Mouse (Mus musculus) retina, postnatal 7 days (tissue): ENCODE data around the gene Ppp1r14a.

Experiments used
- DNase-seq: peaks from one replicate; pipeline ENCODE4 v3.0.0-alpha.2; 2012; ENCODE audit warnings: low read depth, low spot score

Gene Ppp1r14a

DNA sequence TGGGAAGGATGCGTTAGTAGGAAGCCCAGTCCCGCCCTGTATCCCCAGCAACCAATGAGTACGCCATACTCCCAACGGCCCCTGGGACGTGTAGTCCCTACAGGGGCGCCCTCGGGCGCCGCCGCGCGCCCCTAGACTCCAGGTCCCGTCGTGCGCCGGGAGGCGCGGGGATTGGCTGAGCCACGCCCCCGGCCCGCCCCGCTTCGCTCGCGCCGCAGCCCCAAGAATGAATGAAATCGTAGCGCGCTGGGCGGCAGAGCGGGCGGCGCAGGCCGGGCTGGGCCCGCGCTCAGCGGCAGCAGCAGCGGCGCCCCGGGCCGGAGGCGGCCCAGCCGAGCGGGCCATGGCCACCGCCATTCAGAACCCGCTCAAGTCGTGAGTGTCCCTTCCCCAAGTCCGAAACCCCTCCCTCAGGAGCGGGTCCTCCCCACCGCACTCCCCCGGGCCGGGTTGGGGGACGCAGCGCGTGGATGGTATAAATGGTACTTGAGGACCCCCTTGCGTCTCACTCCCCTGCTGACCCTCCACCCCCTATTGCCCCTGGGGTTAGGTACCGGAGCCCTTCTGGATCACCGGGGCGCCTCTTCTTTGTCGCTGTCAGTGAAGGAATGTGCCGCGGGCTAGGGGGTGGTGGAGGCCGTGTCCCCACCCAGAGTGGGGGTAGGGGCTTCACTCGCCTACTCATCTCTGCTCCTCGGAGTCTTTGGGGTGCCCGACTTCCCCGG, 14.8 kb downstream of the Ppp1r14a start, which contains the start of gene Dpf1:
TSS of gene Dpf1 (plus strand) at position 214 of the 725 bp plus-strand sequence.
- peak; percentile 78 for DNase-seq

DNA sequence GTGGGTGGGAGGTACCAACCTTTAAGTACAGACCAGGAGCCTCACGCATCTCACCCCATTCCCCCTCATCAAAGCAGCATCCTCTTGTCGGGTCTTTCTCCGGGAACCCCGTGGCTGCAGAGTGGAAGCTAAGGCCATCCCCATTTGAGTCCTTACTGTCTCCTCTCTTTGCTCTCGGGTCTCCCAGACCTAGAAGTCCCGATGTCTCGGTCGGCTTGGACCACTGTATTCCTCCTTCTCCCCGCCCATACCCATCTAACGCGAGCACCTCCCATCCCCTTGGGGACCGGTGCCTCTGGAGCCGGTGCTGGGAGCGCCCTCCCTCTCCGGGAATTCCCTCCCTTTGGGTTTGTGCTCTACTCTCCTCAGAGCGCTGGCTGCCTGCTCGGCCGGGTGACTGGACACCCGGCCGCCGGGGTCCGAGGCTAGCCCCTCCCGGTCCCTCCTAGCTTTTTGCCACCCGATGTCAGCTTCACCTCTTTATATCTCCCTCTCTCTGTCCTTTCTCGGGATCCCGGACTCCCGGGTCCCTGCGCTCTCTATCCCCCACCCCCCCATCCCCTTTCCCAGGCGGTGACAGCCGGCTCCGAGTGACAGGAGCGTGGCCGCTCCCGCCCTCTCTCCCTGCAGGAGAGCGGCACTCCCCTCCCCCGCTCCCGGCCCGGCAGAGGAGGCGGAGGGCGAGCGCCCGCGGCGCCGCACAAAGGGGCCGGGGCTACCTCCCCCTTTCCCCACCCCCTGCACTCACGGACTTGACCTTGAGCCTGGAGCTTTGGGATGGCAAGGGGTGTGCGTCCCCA, 15.6 kb downstream of the Ppp1r14a start:
- no peak for DNase-seq

DNA sequence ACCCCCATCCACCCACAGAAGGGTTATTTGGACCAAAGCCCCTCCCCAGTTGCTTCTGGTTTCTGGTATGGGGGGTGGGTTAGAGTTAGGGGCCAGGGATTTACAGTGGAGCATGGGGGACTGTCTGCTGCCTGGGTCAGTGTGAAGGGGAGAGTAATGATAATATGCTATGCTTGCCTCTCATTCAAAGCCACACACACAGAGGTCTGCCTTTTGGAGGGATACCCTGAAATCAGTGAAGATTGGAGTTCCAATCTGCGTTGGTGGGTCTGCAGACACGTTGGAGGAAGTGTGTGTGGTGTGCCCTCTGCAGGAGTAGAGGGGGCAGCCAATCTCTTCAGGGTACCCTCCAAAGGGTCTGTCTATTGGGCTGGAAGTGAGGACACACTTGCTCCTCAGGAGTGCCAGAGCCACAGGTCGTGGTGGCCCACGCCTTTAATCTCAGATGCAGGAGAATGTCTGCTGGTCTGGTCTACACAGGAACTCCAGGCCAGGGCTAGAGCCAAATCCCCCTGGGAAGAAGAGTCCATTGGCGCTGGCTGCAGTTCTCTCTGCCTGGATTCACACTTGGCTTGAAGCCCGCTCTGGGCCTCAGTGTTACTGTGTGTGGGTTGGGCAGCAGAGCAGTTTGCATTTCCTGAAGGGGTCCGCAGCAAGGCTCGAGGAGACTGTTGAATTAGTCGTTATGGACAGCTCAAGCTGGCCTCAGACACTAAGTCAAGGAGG, 16.3 kb downstream of the Ppp1r14a start:
- no peak for DNase-seq

DNA sequence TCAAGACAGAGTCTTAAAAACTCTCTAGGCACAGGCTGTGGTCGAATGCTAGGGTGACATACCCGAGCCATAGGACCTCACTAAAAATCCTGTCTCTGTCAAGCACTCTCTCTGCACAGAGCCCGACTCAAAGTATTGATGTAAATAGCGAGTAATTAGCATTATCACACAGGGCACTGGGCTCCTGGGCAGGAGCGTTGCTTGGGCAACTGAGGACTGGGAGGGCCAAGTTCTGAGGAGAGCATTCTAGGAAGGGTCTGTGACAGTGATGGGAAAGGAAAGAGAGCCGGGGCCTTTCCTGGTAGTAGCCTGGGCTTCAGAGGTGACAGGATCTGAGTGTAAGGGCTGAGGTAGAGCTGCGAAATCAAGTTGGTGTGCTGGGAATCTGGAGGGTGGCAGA, 17.0 kb downstream of the Ppp1r14a start:
- DNase-seq = no peak

DNA sequence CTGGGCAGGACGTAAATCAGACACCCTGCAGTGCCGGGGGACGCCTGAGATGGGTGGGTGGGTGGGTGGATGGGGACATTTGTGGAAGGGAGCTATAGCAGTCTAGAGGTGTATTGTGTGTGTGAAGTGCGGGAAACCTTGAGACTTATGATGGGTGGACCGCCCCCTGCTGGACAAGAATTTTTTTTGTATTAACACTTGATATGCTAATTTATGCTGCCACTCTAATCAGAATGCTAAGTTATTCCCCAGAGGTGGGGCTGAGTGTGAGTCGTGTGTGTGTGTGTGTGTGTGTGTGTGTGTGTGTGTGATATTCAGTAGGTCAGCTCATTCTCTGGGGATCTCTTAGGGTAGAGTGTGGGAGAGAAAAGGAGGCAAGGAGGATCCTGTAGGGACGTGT, 17.5 kb downstream of the Ppp1r14a start:
- no peak for DNase-seq

DNA sequence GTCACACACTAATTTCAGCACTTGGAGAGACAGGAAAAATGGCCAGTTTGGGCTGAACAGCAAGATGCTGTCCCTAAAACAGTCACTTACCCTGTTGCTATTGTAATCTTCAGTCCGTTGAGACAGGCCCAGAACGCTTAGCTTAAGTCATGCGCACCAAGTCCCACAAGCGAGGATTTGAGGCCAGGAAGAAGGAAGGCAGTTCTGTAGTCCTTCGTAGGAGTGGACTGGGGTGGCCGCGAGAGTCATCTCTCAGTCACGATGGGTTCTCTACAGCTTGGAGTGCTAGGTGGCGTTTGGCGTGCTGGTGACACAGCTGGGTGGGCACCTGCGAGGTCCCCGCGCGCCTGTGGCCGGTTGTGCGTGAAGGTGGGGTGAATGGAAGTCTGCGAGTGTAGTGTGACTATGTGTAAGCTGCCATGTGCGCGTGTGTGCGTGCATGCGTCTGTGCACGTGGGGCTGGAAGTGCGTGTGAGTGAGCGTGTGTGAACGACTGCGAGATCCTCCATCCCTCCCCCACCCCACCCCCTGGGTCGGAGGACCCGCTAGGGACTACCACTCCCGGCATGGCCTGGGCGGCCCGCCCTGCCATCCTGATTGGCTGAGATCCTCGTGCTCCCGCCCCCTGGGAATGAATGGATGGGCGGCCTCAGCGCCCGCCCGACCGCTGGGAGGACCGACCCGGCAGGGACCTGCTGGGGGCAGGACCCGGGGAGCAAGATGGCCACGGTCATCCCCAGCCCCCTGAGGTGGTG, 18.4 kb downstream of the Ppp1r14a start:
- DNase-seq = peak; percentile 84

DNA sequence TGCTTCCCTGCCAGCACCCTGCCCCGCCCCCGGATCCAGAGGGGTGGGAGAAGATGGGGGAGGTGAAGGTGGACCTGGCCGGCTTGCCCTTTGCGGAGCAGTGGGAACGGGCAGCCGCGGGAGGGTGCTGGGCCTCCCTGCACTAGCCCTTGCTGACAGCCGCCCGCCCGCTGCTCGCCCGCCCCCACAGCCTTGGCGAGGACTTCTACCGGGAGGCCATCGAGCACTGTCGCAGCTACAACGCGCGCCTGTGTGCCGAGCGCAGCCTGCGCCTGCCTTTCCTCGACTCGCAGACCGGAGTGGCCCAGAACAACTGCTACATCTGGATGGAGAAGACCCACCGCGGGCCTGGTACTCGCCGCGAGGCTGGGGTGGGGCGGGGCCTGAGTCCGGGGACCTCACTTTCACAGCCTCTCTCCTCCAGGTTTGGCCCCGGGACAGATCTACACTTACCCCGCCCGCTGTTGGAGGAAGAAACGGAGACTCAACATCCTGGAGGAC, 20.2 kb downstream of the Ppp1r14a start:
- no peak for DNase-seq

DNA sequence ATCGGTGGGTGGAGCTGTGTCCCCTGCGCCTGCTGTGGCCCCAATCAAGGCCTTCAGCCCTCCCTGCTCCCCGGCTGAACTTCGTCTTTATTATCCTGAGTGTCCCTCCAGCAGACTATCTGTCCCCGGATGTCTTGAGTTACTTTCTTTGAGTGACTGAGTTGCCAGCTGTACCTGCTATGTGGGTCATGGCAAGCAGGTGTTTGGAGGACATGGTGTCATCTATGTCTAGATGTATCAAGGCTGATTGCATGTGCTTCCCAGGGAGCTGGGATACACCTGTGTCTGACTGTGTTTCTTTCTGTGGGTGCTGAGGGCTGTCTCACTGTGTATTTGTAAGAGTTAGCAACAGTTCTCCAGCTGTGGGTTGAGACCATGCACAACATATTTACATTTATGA, 20.6 kb downstream of the Ppp1r14a start:
- no peak for DNase-seq

DNA sequence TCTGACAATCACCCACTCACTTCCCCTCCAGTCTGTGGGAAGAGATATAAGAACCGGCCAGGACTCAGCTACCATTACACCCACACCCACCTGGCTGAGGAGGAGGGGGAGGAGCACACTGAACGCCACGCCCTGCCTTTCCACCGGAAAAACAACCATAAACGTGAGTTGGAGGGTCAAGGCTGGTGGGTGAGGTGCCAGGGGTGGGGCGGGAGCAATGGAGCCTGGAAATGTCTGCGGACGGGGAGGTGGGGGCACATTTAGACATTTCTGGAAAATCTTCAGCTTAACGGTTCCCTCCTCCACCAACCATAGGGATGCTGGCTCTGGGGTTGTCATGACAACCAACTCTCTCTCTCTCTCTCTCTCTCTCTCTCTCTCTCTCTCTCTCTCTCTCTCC, 23.9 kb downstream of the Ppp1r14a start:
- no peak for DNase-seq

DNA sequence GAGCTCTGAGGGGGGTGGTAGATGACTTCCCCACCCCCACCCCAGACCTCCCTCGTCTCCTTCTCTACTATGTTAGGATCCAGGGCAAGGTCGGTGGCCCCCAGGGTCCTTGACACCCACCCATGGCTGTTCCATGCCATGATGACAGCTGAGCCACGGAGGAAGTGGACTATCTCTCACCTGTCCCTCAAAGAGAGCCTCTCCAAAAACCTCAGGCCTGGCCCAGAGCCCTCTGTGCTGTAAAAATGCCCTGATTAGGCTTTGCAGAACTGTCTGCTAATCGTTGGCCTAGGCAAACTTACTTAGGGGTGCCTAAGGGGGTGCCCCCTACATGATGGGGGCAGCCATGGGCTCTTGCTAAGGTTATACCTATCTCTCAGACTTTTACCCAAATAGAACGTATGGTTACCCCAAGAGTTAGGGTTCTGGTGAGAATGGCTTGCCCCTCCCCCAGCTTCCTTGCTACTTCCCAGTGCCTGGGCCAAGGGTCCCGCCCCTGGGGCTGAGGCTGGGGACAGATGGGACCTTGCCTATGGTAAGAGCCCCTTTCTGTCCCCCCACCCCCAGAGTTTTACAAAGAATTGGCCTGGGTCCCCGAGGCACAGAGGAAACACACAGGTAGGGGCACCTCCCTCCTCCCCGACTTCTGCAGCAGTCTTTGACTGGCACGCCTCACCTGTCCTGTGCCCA, 24.6 kb downstream of the Ppp1r14a start:
- DNase-seq = no peak

DNA sequence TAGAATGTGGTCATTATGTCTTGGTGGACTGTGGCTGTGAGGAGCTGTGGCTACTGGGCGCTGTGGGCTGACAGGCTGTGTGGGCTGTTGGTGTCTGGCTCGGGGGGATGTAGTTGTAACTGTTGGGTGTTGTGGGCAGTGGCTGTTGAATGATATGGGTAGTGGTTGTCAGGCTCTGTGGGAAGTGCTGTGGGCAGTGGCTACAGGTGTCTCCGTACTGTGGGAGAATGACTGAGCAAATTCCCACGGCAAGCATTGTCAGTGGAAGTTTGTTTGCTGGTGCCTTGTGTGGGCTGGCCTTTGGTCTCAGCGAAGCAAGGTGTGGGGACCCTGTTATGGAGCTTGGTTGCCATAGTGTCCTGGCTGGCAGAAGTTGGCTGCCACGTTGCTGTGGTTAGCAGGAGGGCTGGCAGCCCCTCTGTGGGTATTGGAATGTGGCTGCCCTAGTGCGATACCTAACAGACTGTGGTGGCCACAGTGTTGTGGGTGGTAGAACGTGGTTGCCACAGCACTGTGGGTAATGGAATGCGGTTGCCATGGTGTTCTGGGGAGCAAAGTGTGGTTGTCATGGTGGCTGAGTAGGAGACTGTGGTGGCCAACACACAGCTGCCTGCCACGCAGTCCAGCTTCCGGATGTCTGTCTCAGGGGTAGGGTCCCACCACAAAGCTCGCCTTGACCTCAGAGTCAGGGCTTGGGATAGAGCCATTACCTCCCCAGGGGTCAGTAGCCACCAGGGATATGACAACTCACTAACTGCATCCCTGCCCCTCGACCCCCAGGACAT, 25.9 kb downstream of the Ppp1r14a start:
- DNase-seq = no peak

DNA sequence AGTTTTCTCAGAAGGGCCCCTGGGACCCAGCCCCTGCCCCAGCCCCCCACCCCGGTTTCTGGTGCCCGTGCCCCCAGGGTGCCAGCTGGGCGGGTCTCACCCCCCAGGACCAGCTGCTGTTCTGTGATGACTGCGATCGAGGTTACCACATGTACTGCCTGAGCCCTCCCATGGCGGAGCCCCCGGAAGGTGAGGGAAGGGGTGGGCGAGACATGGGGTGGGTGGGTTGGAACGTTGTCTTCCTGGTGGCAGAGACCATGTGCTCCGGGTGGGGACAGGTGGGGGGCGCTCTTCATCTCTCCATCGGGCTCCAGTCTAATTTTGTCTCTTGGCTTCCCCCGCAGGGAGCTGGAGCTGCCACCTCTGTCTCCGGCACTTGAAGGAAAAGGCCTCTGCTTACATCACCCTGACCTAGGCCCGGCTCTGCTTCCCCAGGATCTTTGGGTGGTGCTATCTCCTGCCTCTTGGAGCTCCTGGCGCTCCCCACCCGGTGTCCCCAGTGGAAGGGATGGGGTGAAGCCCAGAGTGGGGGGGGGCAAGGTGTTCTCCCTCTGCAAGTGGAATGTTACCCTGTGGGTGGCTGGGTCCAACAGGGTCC, 27.1 kb downstream of the Ppp1r14a start:
- DNase-seq = no peak

DNA sequence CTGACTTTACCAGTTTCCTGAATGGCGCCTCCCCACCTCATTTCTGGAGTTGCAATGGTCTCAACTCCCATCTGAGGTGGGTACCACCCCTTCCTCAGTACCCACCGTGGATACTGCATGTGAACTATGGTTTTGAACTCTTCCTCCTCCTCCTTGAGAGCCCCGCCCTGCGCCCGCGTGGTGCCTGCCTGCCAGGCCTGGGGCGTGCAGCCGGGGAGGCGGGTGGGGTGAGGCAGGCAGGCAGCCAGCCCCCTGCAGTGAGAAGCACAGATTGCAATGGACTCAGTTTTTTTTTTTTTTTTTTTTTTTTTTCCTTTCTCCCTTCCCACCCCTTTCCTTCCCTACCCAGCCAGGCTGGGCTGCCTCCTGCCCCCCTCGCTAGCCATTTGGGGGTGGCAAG, 27.9 kb downstream of the Ppp1r14a start:
- DNase-seq = no peak

DNA sequence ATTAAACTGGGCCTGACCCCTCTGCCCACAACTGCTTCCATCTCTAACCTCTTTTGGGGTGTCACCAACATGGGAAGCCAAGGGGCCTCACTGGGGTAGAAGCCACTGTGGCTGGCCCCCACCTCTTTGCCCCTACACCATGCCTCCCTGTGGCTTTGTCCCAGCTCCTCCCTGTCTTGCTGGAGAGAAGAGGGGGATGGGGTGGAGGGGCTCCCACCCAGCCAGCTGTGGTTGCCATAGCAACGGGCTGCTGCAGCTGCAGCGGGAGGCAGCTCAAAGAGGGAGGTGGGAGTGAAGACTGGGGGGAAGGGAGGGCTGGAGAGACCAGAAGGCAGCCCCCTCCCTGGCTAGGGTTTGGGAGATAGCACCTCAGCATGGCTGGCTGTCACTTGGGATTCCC, 28.4 kb downstream of the Ppp1r14a start:
- DNase-seq = no peak

DNA sequence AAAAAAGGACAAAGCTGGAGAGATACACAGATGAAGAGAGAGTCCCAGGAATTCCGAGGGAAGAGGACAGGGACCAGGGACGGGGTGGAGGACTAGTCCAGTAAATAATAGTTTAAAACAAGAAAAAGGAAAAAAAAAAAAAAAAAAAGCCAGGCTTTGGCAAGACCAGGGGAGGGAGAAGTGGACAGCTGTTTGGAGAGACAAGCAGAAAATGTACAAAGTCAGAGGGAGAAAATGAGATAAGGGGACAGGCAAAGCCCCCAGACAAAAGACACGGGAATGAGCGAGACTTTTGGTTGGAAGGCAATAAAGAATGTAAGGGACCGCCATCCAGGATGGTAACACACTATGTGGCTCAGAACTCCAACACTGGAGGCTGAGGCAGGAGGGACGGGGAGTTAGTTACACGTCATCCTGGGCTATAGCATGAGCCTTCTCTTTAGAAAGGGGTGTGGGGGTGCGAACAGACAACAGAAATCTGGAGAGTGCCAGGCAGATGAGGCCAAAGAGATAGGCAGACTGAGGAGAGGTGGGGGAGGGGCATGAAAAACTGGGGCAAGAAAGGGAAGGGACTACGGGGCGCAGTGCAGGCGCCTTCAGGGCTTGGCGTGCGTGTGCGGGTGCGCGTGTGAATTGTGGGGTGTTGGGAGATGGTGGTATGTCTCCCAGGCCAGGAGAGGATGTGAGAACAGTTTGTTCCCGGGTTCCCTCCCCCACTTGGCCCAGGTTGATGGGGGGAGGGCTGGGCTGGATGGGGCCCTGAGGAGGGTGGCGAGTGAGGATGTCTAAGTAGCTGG, 29.2 kb downstream of the Ppp1r14a start:
- DNase-seq = no peak

DNA sequence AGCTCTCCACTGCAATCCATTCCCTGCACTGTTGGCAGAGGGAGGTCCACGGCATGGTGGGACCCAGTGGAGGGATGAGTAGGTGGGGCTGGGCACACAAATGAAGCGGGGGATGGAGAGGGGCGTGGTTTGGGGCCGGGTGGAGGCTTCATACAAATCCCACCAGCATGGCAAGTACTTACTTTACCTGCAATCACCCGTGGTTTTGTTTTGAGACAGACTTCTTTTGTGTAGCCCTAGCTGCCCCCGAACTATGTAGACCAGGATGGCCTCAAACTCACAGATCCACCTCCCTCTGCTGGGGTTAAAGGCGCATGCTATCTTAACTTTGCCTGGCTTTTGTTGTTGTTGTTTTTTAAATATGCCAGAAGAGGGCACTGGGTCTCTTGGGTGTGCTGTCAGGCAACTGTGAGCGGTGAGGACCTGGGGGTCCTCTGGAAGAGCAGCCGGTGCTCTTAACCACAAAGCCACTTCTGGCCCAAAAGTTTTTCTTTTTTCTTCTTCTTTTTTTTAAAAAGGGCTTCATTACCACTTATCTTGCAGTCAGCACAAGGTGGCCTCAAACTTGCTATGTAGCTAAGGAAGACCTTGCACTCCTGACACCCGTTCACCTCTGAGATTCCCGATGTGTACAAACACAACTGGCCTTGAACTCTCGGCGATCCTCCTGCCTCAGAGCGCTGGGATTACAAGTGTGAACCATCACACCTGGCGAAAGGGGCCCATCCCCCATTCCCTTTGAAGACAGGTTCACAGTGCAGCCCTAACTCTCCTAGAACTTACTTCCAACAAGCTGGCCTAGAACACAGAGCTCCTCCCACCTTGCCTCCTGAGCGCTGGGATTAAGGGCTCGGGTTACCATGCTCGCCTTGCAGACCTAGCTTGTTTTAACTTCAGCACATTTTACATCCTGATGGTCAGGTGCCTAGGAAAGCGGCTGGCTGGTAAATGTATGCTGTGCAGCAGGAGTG, 30.5 kb downstream of the Ppp1r14a start:
- DNase-seq = no peak

DNA sequence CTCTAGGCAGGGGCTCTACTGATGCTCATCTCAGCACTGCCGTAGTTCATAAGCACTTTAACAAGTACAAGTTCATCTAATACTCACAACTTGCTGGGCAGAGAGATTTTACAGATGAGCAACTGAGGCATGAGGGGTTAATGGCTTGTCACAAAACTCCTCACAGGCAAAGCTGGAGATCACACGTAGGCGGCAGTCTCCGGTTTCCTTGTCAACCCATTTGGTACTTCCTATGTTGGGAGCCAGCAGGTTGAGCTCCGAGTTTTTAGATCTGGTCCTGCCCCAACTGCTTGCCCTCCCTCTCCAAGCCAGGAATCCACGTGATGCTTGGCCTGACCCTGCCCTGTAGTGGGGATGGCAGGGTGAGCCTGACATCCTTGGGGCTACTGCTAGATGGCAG, 38.0 kb downstream of the Ppp1r14a start:
- no peak for DNase-seq

DNA sequence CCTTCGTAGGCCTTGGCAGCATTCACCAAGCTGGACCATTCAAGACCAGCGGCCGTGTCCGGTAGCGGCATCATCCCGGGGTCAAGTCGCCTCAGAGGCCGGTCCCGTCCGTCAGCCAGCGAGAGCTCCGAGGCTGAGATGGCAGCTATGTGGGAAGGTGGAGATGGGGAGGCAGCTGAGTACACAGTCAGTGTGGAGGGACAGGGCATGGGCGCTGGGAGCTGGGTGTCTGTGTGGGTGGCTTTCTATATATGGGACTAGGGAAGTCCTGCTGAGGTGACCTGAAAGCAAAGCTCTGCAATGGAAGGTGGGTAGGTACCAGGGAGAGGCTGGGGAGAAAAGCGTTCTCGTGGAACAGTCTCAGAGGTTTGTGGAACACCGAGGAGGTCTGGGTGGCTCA, 39.9 kb downstream of the Ppp1r14a start:
- no peak for DNase-seq
